Mouse (Mus musculus) myocyte (in vitro differentiated cells): ENCODE data around the gene Xpo5. TPM values are rescaled to one million over a fixed set of nuclear protein-coding genes. Genes with fewer than 3 reads are reported as not detected.
A peak's percentile ranks its signal among the peaks of the same experiment; 100 is the strongest.

Experiments
- H3K27me3 ChIP-seq: one replicate; pipeline ENCODE4 v1.6.1; 2011; ENCODE audit not compliant: control insufficient read depth, insufficient read depth, insufficient read length
- H3K36me3 ChIP-seq: one replicate; pipeline ENCODE4 v1.6.1; 2011; ENCODE audit not compliant: control insufficient read depth, insufficient read depth
- H3K4me2 ChIP-seq: one replicate; pipeline ENCODE4 v1.6.1; 2011; ENCODE audit warnings: low read depth, control low read depth
- H3K4me3 ChIP-seq: one replicate; pipeline ENCODE4 v1.5.1; 2011; ENCODE audit warnings: mild to moderate bottlenecking, control low read depth, moderate library complexity
- H3K79me2 ChIP-seq: one replicate; pipeline ENCODE4 v1.6.1; 2011; ENCODE audit not compliant: control insufficient read depth, insufficient read depth
- H3ac ChIP-seq: one replicate; pipeline ENCODE4 v1.6.1; 2011; ENCODE audit not compliant: control insufficient read depth, insufficient read length
- CEBPB ChIP-seq: IDR thresholded peaks from 2 replicates; pipeline ENCODE4 v1.6.1; 2011; ENCODE audit warnings: mild to moderate bottlenecking, moderate library complexity; ENCODE audit not compliant: poor library complexity, insufficient read depth, severe bottlenecking
- E2F4 ChIP-seq: IDR thresholded peaks from one replicate; pipeline ENCODE4 v1.6.1; 2011; ENCODE audit warnings: mild to moderate bottlenecking, control low read depth, moderate library complexity; ENCODE audit not compliant: insufficient read depth
- MAX ChIP-seq: IDR thresholded peaks from one replicate; pipeline ENCODE4 v1.6.1; 2011; ENCODE audit warnings: low read depth, mild to moderate bottlenecking, control low read depth
- MYOD1 ChIP-seq, 3 experiments: IDR thresholded peaks; one replicate each; pipeline ENCODE4 v1.6.1; 2011; ENCODE audit warnings: control low read depth in 2 of 3, low read depth in 2 of 3, mild to moderate bottlenecking in 2 of 3, moderate library complexity in 1 of 3; ENCODE audit not compliant: insufficient read length in 2 of 3, control insufficient read depth in 1 of 3
- MYOG ChIP-seq, 3 experiments: IDR thresholded peaks; one replicate each; pipeline ENCODE4 v1.6.1; 2011; ENCODE audit warnings: control low read depth in 2 of 3, low read depth in 2 of 3, mild to moderate bottlenecking in 2 of 3; ENCODE audit not compliant: insufficient read length in 2 of 3, control insufficient read depth in 1 of 3, insufficient read depth in 1 of 3
- POLR2A ChIP-seq: IDR thresholded peaks from one replicate; pipeline ENCODE4 v1.6.1; 2011; ENCODE audit warnings: low read depth, mild to moderate bottlenecking, control low read depth, moderate library complexity; ENCODE audit not compliant: insufficient read length
- POLR2AphosphoS2 ChIP-seq: IDR thresholded peaks from one replicate; pipeline ENCODE4 v1.6.1; 2011; ENCODE audit warnings: low read depth, control low read depth; ENCODE audit not compliant: insufficient read length
- REST ChIP-seq: IDR thresholded peaks from one replicate; pipeline ENCODE4 v1.6.1; 2011; ENCODE audit warnings: mild to moderate bottlenecking, control low read depth, moderate library complexity; ENCODE audit not compliant: insufficient read depth, insufficient read length
- SRF ChIP-seq: IDR thresholded peaks from one replicate; pipeline ENCODE4 v1.6.1; 2011; ENCODE audit warnings: low read depth; ENCODE audit not compliant: control insufficient read depth, insufficient read length
- TCF12 ChIP-seq: IDR thresholded peaks from one replicate; pipeline ENCODE4 v1.6.1; 2011; ENCODE audit warnings: mild to moderate bottlenecking, control low read depth; ENCODE audit not compliant: poor library complexity, insufficient read depth, severe bottlenecking
- TCF3 ChIP-seq: IDR thresholded peaks from one replicate; pipeline ENCODE4 v1.6.1; 2011; ENCODE audit warnings: low read depth, control low read depth; ENCODE audit not compliant: insufficient read length
- USF1 ChIP-seq: IDR thresholded peaks from one replicate; pipeline ENCODE4 v1.6.1; 2011; ENCODE audit warnings: low read depth, mild to moderate bottlenecking, control low read depth, moderate library complexity
- polyA plus RNA-seq: library from polyadenylated mRNA; unstranded; fragments of >200 nt; fragmentation: generic; extraction: Trizol; gene quantifications from one replicate; pipeline ENCODE4 v1.2.1, GENCODE M21; 2012; ENCODE audit warnings: missing spikeins

Xpo5 gene
- polyA plus RNA-seq, 1 experiment, result 31.9 TPM

- Histone ChIP-seq H3K4me2 (peak overlapping the region; percentile 79), H3K4me3 (peak overlapping the region; percentile 94), H3K27me3 (no peaks in the 10 kb centered on the region), H3K79me2 (peaks cover 38% of the 10 kb centered on the region), H3ac (peak overlapping the region; percentile 66), H3K36me3 (peaks cover 32% of the 10 kb centered on the region)
- no peak for TF ChIP-seq MYOD1 (IDR thresholded peaks at IDR 0.05; ENCODE audit: control insufficient read depth in 1 of 3, insufficient read length in 2 of 3, low read depth in 2 of 3)
- TF ChIP-seq REST, result no peak
Measured at GRCm38 (mm10) chr17:46161710-46162109, 40.9 kb upstream of the Xpo5 start.

GRCm38 (mm10) chr17:46162551-46162950 lies 40.0 kb upstream of the Xpo5 start:
- peaks cover 40% of the 10 kb centered on the region for H3K36me3 ChIP-seq
- no peak overlapping the region for H3ac ChIP-seq
- H3K27me3 ChIP-seq, result no peaks in the 10 kb centered on the region
- TF ChIP-seq REST (no peak), POLR2AphosphoS2 (peak; percentile 14)
- peak overlapping the region; percentile 79 for H3K4me2 ChIP-seq
- H3K4me3 ChIP-seq, result peak overlapping the region; percentile 94
- H3K79me2 ChIP-seq, result peaks cover 38% of the 10 kb centered on the region

GRCm38 (mm10) chr17:46162951-46163421 lies 39.6 kb upstream of the Xpo5 start:
- H3K27me3 ChIP-seq, result no peaks in the 10 kb centered on the region
- peak overlapping the region; percentile 79 for H3K4me2 ChIP-seq
- TF ChIP-seq TCF3, result no peak
- no peak for TF ChIP-seq SRF
- peak; percentile 95 for TF ChIP-seq CEBPB
- no peak for TF ChIP-seq USF1
- no peak for TF ChIP-seq REST
- TF ChIP-seq MYOG (IDR thresholded peaks at IDR 0.05; ENCODE audit: control insufficient read depth in 1 of 3, insufficient read depth in 1 of 3, insufficient read length in 2 of 3, low read depth in 2 of 3), result peak in 1 of 3 experiments; percentile 32
- TF ChIP-seq TCF12, result no peak
- TF ChIP-seq POLR2A, result no peak
- TF ChIP-seq MYOD1 (IDR thresholded peaks at IDR 0.05; ENCODE audit: control insufficient read depth in 1 of 3, insufficient read length in 2 of 3, low read depth in 2 of 3), result peak in 1 of 3 experiments; percentile 39
- TF ChIP-seq POLR2AphosphoS2, result no peak
- no peak for TF ChIP-seq E2F4
- TF ChIP-seq MAX, result no peak
- H3K79me2 ChIP-seq, result peaks cover 38% of the 10 kb centered on the region
- H3ac ChIP-seq, result no peak overlapping the region
- peak overlapping the region; percentile 94 for H3K4me3 ChIP-seq
- H3K36me3 ChIP-seq, result peaks cover 41% of the 10 kb centered on the region

GRCm38 (mm10) chr17:46164301-46164700 lies 38.3 kb upstream of the Xpo5 start:
- peak overlapping the region; percentile 94 for H3K4me3 ChIP-seq
- peaks cover 38% of the 10 kb centered on the region for H3K79me2 ChIP-seq
- TF ChIP-seq POLR2AphosphoS2, result no peak
- no peak for TF ChIP-seq REST
- TF ChIP-seq CEBPB, result no peak
- no peak for TF ChIP-seq MYOG (IDR thresholded peaks at IDR 0.05; ENCODE audit: control insufficient read depth in 1 of 3, insufficient read depth in 1 of 3, insufficient read length in 2 of 3, low read depth in 2 of 3)
- no peak for TF ChIP-seq TCF3
- no peak for TF ChIP-seq USF1
- no peak for TF ChIP-seq POLR2A
- H3K4me2 ChIP-seq, result peak overlapping the region; percentile 79
- no peak overlapping the region for H3ac ChIP-seq
- no peaks in the 10 kb centered on the region for H3K27me3 ChIP-seq
- H3K36me3 ChIP-seq, result peaks cover 53% of the 10 kb centered on the region

GRCm38 (mm10) chr17:46164791-46165190 lies 37.8 kb upstream of the Xpo5 start:
- Histone ChIP-seq H3K4me2 (no peak overlapping the region), H3K4me3 (no peak overlapping the region), H3K27me3 (no peaks in the 10 kb centered on the region), H3K79me2 (peaks cover 38% of the 10 kb centered on the region), H3ac (no peak overlapping the region), H3K36me3 (peaks cover 58% of the 10 kb centered on the region)
- TF ChIP-seq MYOD1 (IDR thresholded peaks at IDR 0.05; ENCODE audit: control insufficient read depth in 1 of 3, insufficient read length in 2 of 3, low read depth in 2 of 3), result no peak
- no peak for TF ChIP-seq E2F4
- TF ChIP-seq MYOG (IDR thresholded peaks at IDR 0.05; ENCODE audit: control insufficient read depth in 1 of 3, insufficient read depth in 1 of 3, insufficient read length in 2 of 3, low read depth in 2 of 3), result no peak
- TF ChIP-seq SRF, result no peak
- TF ChIP-seq MAX, result no peak
- no peak for TF ChIP-seq CEBPB
- no peak for TF ChIP-seq POLR2AphosphoS2
- no peak for TF ChIP-seq REST
- no peak for TF ChIP-seq POLR2A
- TF ChIP-seq TCF3, result no peak
- no peak for TF ChIP-seq TCF12
- no peak for TF ChIP-seq USF1
